Mouse (Mus musculus) hindbrain, postnatal 0 days (tissue): Measurements from ENCODE around the gene Clcn5. TPM values are rescaled to one million over a fixed set of nuclear protein-coding genes. Genes with fewer than 3 reads are reported as not detected.

Experiments
- ATAC-seq: fragments of 200-750 bp; cut with Nextera tagmentation; 2 replicates; pipeline ENCODE4 v1.8.0; 2017; ENCODE audit warnings: mild to moderate bottlenecking, moderate TSS enrichment, moderate library complexity
- DNase-seq: peaks from one replicate; pipeline ENCODE4 v3.0.0-alpha.2; 2015; ENCODE audit warnings: low spot score
- H3K27ac ChIP-seq: fragments of 300-500 bp; sonication (generic); 2 replicates; pipeline ENCODE4 v1.5.1; 2014; ENCODE audit warnings: mild to moderate bottlenecking
- H3K27me3 ChIP-seq: fragments of 300-500 bp; sonication (generic); 2 replicates; pipeline ENCODE4 v1.6.1; 2014; ENCODE audit warnings: low read length, mixed read lengths; ENCODE audit not compliant: insufficient read depth
- H3K36me3 ChIP-seq: fragments of 300-500 bp; sonication (generic); 2 replicates; pipeline ENCODE4 v1.6.1; 2014; ENCODE audit warnings: low read length, mixed read lengths; ENCODE audit not compliant: insufficient read depth
- H3K4me1 ChIP-seq: fragments of 300-500 bp; sonication (generic); 2 replicates; pipeline ENCODE4 v1.6.1; 2014; ENCODE audit warnings: antibody characterized with exemption, low read length, mixed read lengths; ENCODE audit not compliant: insufficient read depth
- H3K4me2 ChIP-seq: fragments of 300-500 bp; sonication (generic); 2 replicates; pipeline ENCODE4 v1.6.1; 2014; ENCODE audit warnings: low read depth, mild to moderate bottlenecking, low read length, moderate library complexity, mixed read lengths
- H3K4me3 ChIP-seq: fragments of 300-500 bp; sonication (generic); 2 replicates; pipeline ENCODE4 v1.5.1; 2014; ENCODE audit warnings: low read length
- H3K9ac ChIP-seq: fragments of 300-500 bp; sonication (generic); replicated peaks from 2 replicates; pipeline ENCODE4 v1.6.1; 2014; ENCODE audit warnings: mild to moderate bottlenecking, low read length, moderate library complexity, mixed read lengths
- H3K9me3 ChIP-seq: fragments of 300-500 bp; sonication (generic); 2 replicates; pipeline ENCODE4 v1.6.1; 2016; ENCODE audit warnings: low read length, mixed read lengths
- CTCF ChIP-seq: IDR thresholded peaks from 2 replicates; pipeline ENCODE4 v1.5.1; 2016; ENCODE audit warnings: antibody characterized with exemption, control low read depth, low read depth
- WGBS: fragments of 180-500 bp; shearing (Covaris S2); extraction: QIAGEN DNeasy Blood & Tissue Kit; methylation state at CpG from one replicate; pipeline ENCODE4 v1.1.7; 2014; 5-methylcytosine and 5-hydroxymethylcytosine counted together
- polyA plus RNA-seq: library from polyadenylated mRNA; unstranded; fragments of >200 nt; fragmentation: Nextera tagmentation; extraction: Ambion mirVana; gene quantifications from 2 replicates; pipeline ENCODE4 v1.2.1, GENCODE M21; 2015
- total RNA-seq: library from RNA; depleted of rRNA; stranded (reverse); fragments of >200 nt; gene quantifications from 2 replicates; pipeline ENCODE4 v1.2.3, GENCODE M21; 2014

The Clcn5 gene
- total and polyA plus RNA-seq, 2 experiments from 2014 or later, result 7.9 to 31.1 TPM

DNA sequence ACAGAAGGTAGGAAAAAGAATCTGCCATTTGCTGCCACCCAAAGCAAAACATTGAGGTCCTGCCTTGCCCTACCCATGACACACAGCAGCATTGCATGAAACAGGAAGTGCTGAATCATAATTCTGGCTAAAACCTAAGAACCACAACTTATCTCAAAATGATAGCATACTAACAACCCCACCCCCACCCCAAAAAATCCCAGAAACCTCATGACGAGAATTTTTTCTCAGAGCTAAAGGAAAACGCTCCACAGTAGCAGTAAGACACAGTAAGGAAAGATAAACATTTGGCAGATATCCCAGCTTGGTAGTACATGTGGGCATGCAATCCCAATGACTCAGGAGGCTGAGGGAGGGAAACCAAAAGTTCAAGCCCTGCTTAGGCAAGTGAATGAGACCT is 10.9 kb downstream of the Clcn5 start:
- H3K9ac ChIP-seq, result no peak overlapping the region
- H3K36me3 ChIP-seq, result no peaks in the 10 kb centered on the region
- no peak overlapping the region for H3K4me3 ChIP-seq
- ATAC-seq (no peak), DNase-seq (no peak)
- TF ChIP-seq CTCF, result no peak
- no peaks in the 10 kb centered on the region for H3K4me1 ChIP-seq
- no peak overlapping the region for H3K27ac ChIP-seq
- WGBS, result 61% methylated on average over 2 of the region's 2 CpGs
- no peaks in the 10 kb centered on the region for H3K27me3 ChIP-seq
- no peaks in the 10 kb centered on the region for H3K9me3 ChIP-seq
- no peak overlapping the region for H3K4me2 ChIP-seq

DNA sequence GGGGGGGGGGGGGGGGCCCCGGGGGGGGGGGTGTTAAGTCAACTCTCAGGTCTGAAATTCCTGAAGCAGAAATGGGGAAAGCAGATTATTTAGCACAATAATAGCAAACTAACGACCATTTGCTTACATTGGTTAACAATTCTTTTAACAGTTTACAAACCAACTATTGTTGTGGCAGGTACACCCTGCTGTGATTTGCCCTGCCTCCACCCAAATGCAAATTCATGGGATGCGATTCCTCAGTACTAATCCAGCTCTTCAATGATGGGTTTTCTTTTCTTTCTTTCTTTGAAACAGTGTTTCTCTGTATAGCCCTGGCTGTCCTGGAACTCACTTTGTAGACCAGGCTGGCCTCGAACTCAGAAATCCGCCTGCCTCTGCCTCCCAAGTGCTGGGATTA is 12.3 kb downstream of the Clcn5 start:
- no peak overlapping the region for H3K27ac ChIP-seq
- ATAC-seq, result no peak
- no peaks in the 10 kb centered on the region for H3K36me3 ChIP-seq
- H3K4me3 ChIP-seq, result no peak overlapping the region
- H3K27me3 ChIP-seq, result no peaks in the 10 kb centered on the region
- H3K4me2 ChIP-seq, result no peak overlapping the region
- no peak overlapping the region for H3K9ac ChIP-seq
- no peak for DNase-seq
- no peak for TF ChIP-seq CTCF
- 49% methylated on average over 4 of the region's 5 CpGs for WGBS
- no peaks in the 10 kb centered on the region for H3K4me1 ChIP-seq
- H3K9me3 ChIP-seq, result no peaks in the 10 kb centered on the region

DNA sequence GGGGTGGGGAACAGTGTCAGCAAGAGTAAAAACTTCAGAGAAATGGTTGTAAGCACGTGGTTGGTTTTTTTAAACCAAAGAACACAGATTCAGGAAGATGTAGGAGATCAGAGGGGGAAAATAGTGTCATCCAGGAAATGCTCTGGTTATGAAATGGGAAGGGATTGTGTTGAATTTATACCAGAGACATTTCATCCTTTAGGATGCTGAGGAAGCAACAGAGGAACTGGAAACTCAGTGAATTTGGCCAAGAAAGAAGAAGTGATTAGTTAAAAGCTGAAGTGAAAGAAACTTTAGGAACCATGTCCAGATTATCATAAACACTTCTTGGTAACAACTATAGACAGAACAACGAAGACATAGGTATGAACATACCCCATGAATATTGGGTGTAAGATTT is 26.2 kb downstream of the Clcn5 start:
- Histone ChIP-seq H3K27me3 (no peaks in the 10 kb centered on the region), H3K27ac (no peak overlapping the region), H3K4me3 (no peak overlapping the region), H3K4me1 (no peaks in the 10 kb centered on the region), H3K36me3 (no peaks in the 10 kb centered on the region), H3K9ac (no peak overlapping the region), H3K9me3 (no peaks in the 10 kb centered on the region), H3K4me2 (no peak overlapping the region)
- DNase-seq (no peak), ATAC-seq (no peak)
- TF ChIP-seq CTCF, result no peak
- 76% methylated on average over 2 of the region's 2 CpGs for WGBS

GRCm38 (mm10) chrX:7292151-7292768 is 26.9 kb downstream of the Clcn5 start:
- 82% methylated on average over 8 of the region's 8 CpGs for WGBS
- no peak overlapping the region for H3K4me2 ChIP-seq
- no peak for TF ChIP-seq CTCF

GRCm38 (mm10) chrX:7288976-7289375 is 30.2 kb downstream of the Clcn5 start:
- no peak for DNase-seq
- Histone ChIP-seq H3K27ac (no peak overlapping the region), H3K9ac (no peak overlapping the region), H3K36me3 (no peaks in the 10 kb centered on the region), H3K4me3 (no peak overlapping the region), H3K9me3 (no peaks in the 10 kb centered on the region), H3K27me3 (no peaks in the 10 kb centered on the region), H3K4me1 (no peaks in the 10 kb centered on the region), H3K4me2 (no peak overlapping the region)
- no peak for TF ChIP-seq CTCF
- ATAC-seq, result no peak
- 30% methylated on average over 2 of the region's 2 CpGs for WGBS

More at GRCm38 (mm10) chrX:7292151-7292768, 26.9 kb downstream of the Clcn5 start:
- no peaks in the 10 kb centered on the region for H3K4me1 ChIP-seq
- ATAC-seq (no peak), DNase-seq (no peak)
- H3K9me3 ChIP-seq, result no peaks in the 10 kb centered on the region
- H3K27ac ChIP-seq, result no peak overlapping the region
- no peaks in the 10 kb centered on the region for H3K36me3 ChIP-seq
- H3K9ac ChIP-seq, result no peak overlapping the region
- no peak overlapping the region for H3K4me3 ChIP-seq
- no peaks in the 10 kb centered on the region for H3K27me3 ChIP-seq

- no peak overlapping the region for H3K4me2 ChIP-seq
- no peaks in the 10 kb centered on the region for H3K36me3 ChIP-seq
- no peak for DNase-seq
- 92% methylated on average over 2 of the region's 2 CpGs for WGBS
- H3K4me3 ChIP-seq, result no peak overlapping the region
- no peaks in the 10 kb centered on the region for H3K4me1 ChIP-seq
- no peak for TF ChIP-seq CTCF
- no peak overlapping the region for H3K27ac ChIP-seq
- H3K9ac ChIP-seq, result no peak overlapping the region
- H3K27me3 ChIP-seq, result no peaks in the 10 kb centered on the region
- ATAC-seq, result no peak
- no peaks in the 10 kb centered on the region for H3K9me3 ChIP-seq
Observed at GRCm38 (mm10) chrX:7287051-7287734, 32.0 kb downstream of the Clcn5 start.

- TF ChIP-seq CTCF, result no peak
- Histone ChIP-seq H3K9ac (no peak overlapping the region), H3K9me3 (no peaks in the 10 kb centered on the region), H3K27me3 (no peaks in the 10 kb centered on the region), H3K4me1 (no peaks in the 10 kb centered on the region), H3K27ac (no peak overlapping the region), H3K4me2 (no peak overlapping the region), H3K36me3 (no peaks in the 10 kb centered on the region), H3K4me3 (no peak overlapping the region)
- WGBS, result 73% methylated on average over 1 of the region's 1 CpGs
- ATAC-seq (no peak), DNase-seq (no peak)
Observed at GRCm38 (mm10) chrX:7282636-7283035, 36.5 kb downstream of the Clcn5 start.
